Mouse (Mus musculus) lung, embryonic 15.5 days (tissue): ENCODE data around the gene Btbd11. TPM values are rescaled to one million over a fixed set of nuclear protein-coding genes. Genes with fewer than 3 reads are reported as not detected.

Experiments
- ATAC-seq: fragments of 200-750 bp; cut with Nextera tagmentation; 2 replicates; pipeline ENCODE4 v1.8.0; 2017; ENCODE audit warnings: moderate number of reproducible peaks, borderline replicate concordance; ENCODE audit not compliant: low FRiP score, low TSS enrichment; ENCODE audit errors: extremely low read depth
- H3K27ac ChIP-seq: fragments of 300-500 bp; sonication (generic); 2 replicates; pipeline ENCODE4 v1.5.1; 2015; ENCODE audit warnings: moderate library complexity, mild to moderate bottlenecking, inconsistent platforms
- H3K27me3 ChIP-seq: fragments of 300-500 bp; sonication (generic); 2 replicates; pipeline ENCODE4 v1.6.1; 2015; ENCODE audit warnings: inconsistent platforms
- H3K36me3 ChIP-seq: fragments of 300-500 bp; sonication (generic); 2 replicates; pipeline ENCODE4 v1.6.1; 2015; ENCODE audit warnings: inconsistent platforms
- H3K4me1 ChIP-seq: fragments of 300-500 bp; sonication (generic); 2 replicates; pipeline ENCODE4 v1.6.1; 2015; ENCODE audit warnings: inconsistent platforms
- H3K4me2 ChIP-seq: fragments of 300-500 bp; sonication (generic); 2 replicates; pipeline ENCODE4 v1.6.1; 2015; ENCODE audit warnings: inconsistent platforms, mild to moderate bottlenecking, moderate library complexity
- H3K4me3 ChIP-seq: fragments of 300-500 bp; sonication (generic); 2 replicates; pipeline ENCODE4 v1.5.1; 2015; ENCODE audit warnings: mild to moderate bottlenecking, inconsistent platforms
- H3K9ac ChIP-seq: fragments of 300-500 bp; sonication (generic); 2 replicates; pipeline ENCODE4 v1.6.1; 2015; ENCODE audit warnings: inconsistent platforms
- H3K9me3 ChIP-seq: fragments of 300-500 bp; sonication (generic); 2 replicates; pipeline ENCODE4 v1.6.1; 2016; ENCODE audit warnings: inconsistent platforms
- WGBS: fragments of 180-500 bp; shearing (Covaris S2); methylation state at CpG from one replicate; pipeline ENCODE4 v1.1.7; 2015; 5-methylcytosine and 5-hydroxymethylcytosine counted together
- polyA plus RNA-seq: library from polyadenylated mRNA; unstranded; fragments of >200 nt; fragmentation: Nextera tagmentation; extraction: Ambion mirVana; gene quantifications from 2 replicates; pipeline ENCODE4 v1.2.1, GENCODE M21; 2015

Gene Btbd11
- polyA plus RNA-seq, 1 experiment from 2014 or later = 2.0 TPM

- no peak overlapping the region for H3K4me2 ChIP-seq
- H3K9ac ChIP-seq = no peak overlapping the region
- no peaks in the 10 kb centered on the region for H3K9me3 ChIP-seq
- H3K27me3 ChIP-seq = peaks cover 9% of the 10 kb centered on the region
- H3K4me1 ChIP-seq = peaks cover 10% of the 10 kb centered on the region; the same call in 1 of the 2 replicates
- 82% methylated on average over 7 of the region's 7 CpGs for WGBS
- ATAC-seq = no peak
- no peaks in the 10 kb centered on the region for H3K36me3 ChIP-seq
- no peak overlapping the region for H3K4me3 ChIP-seq
- H3K27ac ChIP-seq = no peak overlapping the region
Measured at GRCm38 (mm10) chr10:85382981-85383380, 3.6 kb upstream of the Btbd11 start.

- peak; percentile 26 for ATAC-seq
- Histone ChIP-seq H3K4me2 (peak overlapping the region; percentile 100), H3K36me3 (no peaks in the 10 kb centered on the region), H3K27me3 (peaks cover 31% of the 10 kb centered on the region), H3K4me1 (peaks cover 18% of the 10 kb centered on the region), H3K9ac (peak overlapping the region; percentile 62), H3K27ac (no peak overlapping the region), H3K9me3 (no peaks in the 10 kb centered on the region), H3K4me3 (peak overlapping the region; percentile 60)
- WGBS = under 1% methylated on average over 78 of the region's 78 CpGs
Measured at GRCm38 (mm10) chr10:85387219-85388070, 831 bp downstream of the Btbd11 start.

- H3K36me3 ChIP-seq = no peaks in the 10 kb centered on the region
- no peak overlapping the region for H3K27ac ChIP-seq
- ATAC-seq = peak; percentile 4; the same call in 1 of the 2 replicates
- no peaks in the 10 kb centered on the region for H3K9me3 ChIP-seq
- H3K4me2 ChIP-seq = peak overlapping the region; percentile 100
- 1% methylated on average over 50 of the region's 50 CpGs for WGBS
- H3K9ac ChIP-seq = peak overlapping the region; percentile 62
- H3K4me3 ChIP-seq = peak overlapping the region; percentile 60
- H3K4me1 ChIP-seq = peaks cover 18% of the 10 kb centered on the region
- H3K27me3 ChIP-seq = peaks cover 31% of the 10 kb centered on the region
Measured at GRCm38 (mm10) chr10:85388071-85388750, 1.6 kb downstream of the Btbd11 start.

- Histone ChIP-seq H3K27ac (no peak overlapping the region), H3K9me3 (no peaks in the 10 kb centered on the region), H3K4me1 (peaks cover 18% of the 10 kb centered on the region), H3K4me2 (peak overlapping the region; percentile 100), H3K27me3 (peaks cover 31% of the 10 kb centered on the region), H3K9ac (no peak overlapping the region), H3K4me3 (peak overlapping the region; percentile 60), H3K36me3 (no peaks in the 10 kb centered on the region)
- WGBS = under 1% methylated on average over 9 of the region's 9 CpGs
- ATAC-seq = no peak
Measured at GRCm38 (mm10) chr10:85388751-85389115, 2.1 kb downstream of the Btbd11 start.

GRCm38 (mm10) chr10:85389286-85390139, 2.9 kb downstream of the Btbd11 start:
- Histone ChIP-seq H3K36me3 (no peaks in the 10 kb centered on the region), H3K9me3 (no peaks in the 10 kb centered on the region), H3K27ac (no peak overlapping the region), H3K4me3 (no peak overlapping the region), H3K4me2 (peak overlapping the region; percentile 100), H3K9ac (no peak overlapping the region), H3K27me3 (peaks cover 31% of the 10 kb centered on the region), H3K4me1 (peaks cover 18% of the 10 kb centered on the region)
- ATAC-seq = no peak
- WGBS = 47% methylated on average over 23 of the region's 23 CpGs

GRCm38 (mm10) chr10:85393016-85393415, 6.4 kb downstream of the Btbd11 start:
- Histone ChIP-seq H3K9me3 (no peaks in the 10 kb centered on the region), H3K27ac (no peak overlapping the region), H3K4me1 (peaks cover 8% of the 10 kb centered on the region), H3K4me2 (no peak overlapping the region), H3K36me3 (no peaks in the 10 kb centered on the region), H3K27me3 (peaks cover 22% of the 10 kb centered on the region), H3K4me3 (no peak overlapping the region), H3K9ac (no peak overlapping the region)
- no peak for ATAC-seq
- 65% methylated on average over 6 of the region's 6 CpGs for WGBS

GRCm38 (mm10) chr10:85394558-85394957, 7.9 kb downstream of the Btbd11 start:
- H3K4me1 ChIP-seq = no peaks in the 10 kb centered on the region; the same call in 1 of the 2 replicates
- 63% methylated on average over 4 of the region's 4 CpGs for WGBS
- H3K27ac ChIP-seq = no peak overlapping the region
- H3K27me3 ChIP-seq = peaks cover 6% of the 10 kb centered on the region
- no peak for ATAC-seq
- H3K36me3 ChIP-seq = no peaks in the 10 kb centered on the region
- no peak overlapping the region for H3K4me3 ChIP-seq
- no peak overlapping the region for H3K4me2 ChIP-seq
- no peaks in the 10 kb centered on the region for H3K9me3 ChIP-seq
- no peak overlapping the region for H3K9ac ChIP-seq

GRCm38 (mm10) chr10:85411120-85411519, 24.5 kb downstream of the Btbd11 start:
- H3K9me3 ChIP-seq = no peaks in the 10 kb centered on the region
- no peak overlapping the region for H3K4me2 ChIP-seq
- H3K4me1 ChIP-seq = no peaks in the 10 kb centered on the region
- no peak overlapping the region for H3K9ac ChIP-seq
- ATAC-seq = no peak
- WGBS = 84% methylated on average over 3 of the region's 3 CpGs
- no peak overlapping the region for H3K27ac ChIP-seq
- no peak overlapping the region for H3K4me3 ChIP-seq
- H3K27me3 ChIP-seq = no peaks in the 10 kb centered on the region
- no peaks in the 10 kb centered on the region for H3K36me3 ChIP-seq

- no peak overlapping the region for H3K27ac ChIP-seq
- H3K4me1 ChIP-seq = no peaks in the 10 kb centered on the region
- WGBS = 41% methylated on average over 15 of the region's 15 CpGs
- H3K9ac ChIP-seq = no peak overlapping the region
- H3K9me3 ChIP-seq = no peaks in the 10 kb centered on the region
- no peaks in the 10 kb centered on the region for H3K36me3 ChIP-seq
- no peak overlapping the region for H3K4me2 ChIP-seq
- no peaks in the 10 kb centered on the region for H3K27me3 ChIP-seq
- ATAC-seq = no peak
- no peak overlapping the region for H3K4me3 ChIP-seq
Measured at GRCm38 (mm10) chr10:85420851-85421628, 34.4 kb downstream of the Btbd11 start.

- ATAC-seq = no peak
- H3K36me3 ChIP-seq = no peaks in the 10 kb centered on the region
- H3K4me2 ChIP-seq = no peak overlapping the region
- H3K4me3 ChIP-seq = no peak overlapping the region
- H3K9me3 ChIP-seq = no peaks in the 10 kb centered on the region
- H3K4me1 ChIP-seq = no peaks in the 10 kb centered on the region
- no peak overlapping the region for H3K9ac ChIP-seq
- WGBS = 63% methylated on average over 4 of the region's 4 CpGs
- H3K27ac ChIP-seq = no peak overlapping the region
- no peaks in the 10 kb centered on the region for H3K27me3 ChIP-seq
Measured at GRCm38 (mm10) chr10:85421629-85422012, 35.0 kb downstream of the Btbd11 start.

GRCm38 (mm10) chr10:85425756-85426155, 39.1 kb downstream of the Btbd11 start:
- 47% methylated on average over 2 of the region's 2 CpGs for WGBS
- no peaks in the 10 kb centered on the region for H3K27me3 ChIP-seq
- ATAC-seq = no peak

More at GRCm38 (mm10) chr10:85425756-85426155, 39.1 kb downstream of the Btbd11 start:
- Histone ChIP-seq H3K9me3 (no peaks in the 10 kb centered on the region), H3K9ac (no peak overlapping the region), H3K27ac (no peak overlapping the region), H3K4me2 (no peak overlapping the region), H3K4me1 (no peaks in the 10 kb centered on the region), H3K36me3 (no peaks in the 10 kb centered on the region), H3K4me3 (no peak overlapping the region)
